Mouse (Mus musculus): ENCODE results near the gene Ndufb5. TPM values are rescaled to one million over a fixed set of nuclear protein-coding genes. Genes with fewer than 3 reads are reported as not detected.
A peak's percentile ranks its signal among the peaks of the same experiment; 100 is the strongest.

Ndufb5 gene
- polyA plus RNA-seq (2015; fragmentation: Nextera tagmentation; extraction: Ambion mirVana), result 303 and 310 TPM in 2 replicates

- WGBS, result under 1% methylated on average over 62 of the region's 62 CpGs
- H3K27ac ChIP-seq (ENCODE audit: low read length), result peak within 1 kb of the TSS; percentile 75
- peaks cover 10% of the 10 kb centered on the region for H3K4me1 ChIP-seq (replicated peaks; ENCODE audit: control insufficient read depth, insufficient read depth, low read length)
- peaks cover 9% of the 10 kb centered on the region for H3K36me3 ChIP-seq (ENCODE audit: control insufficient read depth, insufficient read depth, low read length)
- peak within 1 kb of the TSS; percentile 86 for H3K9ac ChIP-seq (ENCODE audit: low read length)
- H3K27me3 ChIP-seq (ENCODE audit: control insufficient read depth, insufficient read depth, low read depth, low read length), result no peaks in the 10 kb centered on the region
- peak within 1 kb of the TSS; percentile 97 for H3K4me3 ChIP-seq (ENCODE audit: low read length)
- peak within 1 kb of the TSS; percentile 71 for H3K4me2 ChIP-seq (ENCODE audit: low read depth, low read length)
- peak; percentile 99 for ATAC-seq (ENCODE audit: low read depth)
- no peaks in the 10 kb centered on the region for H3K9me3 ChIP-seq (ENCODE audit: control insufficient read depth, low read length)
These were observed at the start of gene Ndufb5 for GRCm38 (mm10) chr3:32736244-32737171. Gene Ndufb5 (plus strand): TSS chr3:32736990.

DNA sequence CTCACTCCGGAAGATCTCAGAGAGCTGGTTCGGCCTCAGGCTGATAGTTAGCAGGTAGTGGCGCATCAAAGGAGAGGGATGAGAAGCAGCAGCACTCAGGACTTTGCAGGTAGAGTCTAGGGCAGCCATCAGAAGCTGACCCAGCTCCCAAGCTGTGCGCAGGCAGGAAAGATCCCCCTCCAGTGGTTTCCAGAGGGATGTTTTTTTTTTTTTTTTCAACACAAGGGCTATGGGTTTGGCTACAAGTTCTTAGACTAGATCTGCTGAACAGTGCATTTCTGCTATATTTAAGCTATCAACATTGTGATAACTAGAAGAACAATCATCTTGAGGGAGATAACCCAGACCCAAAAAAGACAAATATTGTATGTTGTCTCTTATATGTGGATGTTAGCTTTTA, 49.6 kb upstream of the Ndufb5 start:
- Histone ChIP-seq H3K9me3 (ENCODE audit: control insufficient read depth, low read length) (no peaks in the 10 kb centered on the region), H3K27ac (ENCODE audit: low read length) (no peak overlapping the region), H3K27me3 (ENCODE audit: control insufficient read depth, insufficient read depth, low read depth, low read length) (no peaks in the 10 kb centered on the region)

GRCm38 (mm10) chr3:32689567-32689999, 47.2 kb upstream of the Ndufb5 start:
- Histone ChIP-seq H3K27me3 (ENCODE audit: control insufficient read depth, insufficient read depth, low read depth, low read length) (no peaks in the 10 kb centered on the region), H3K27ac (ENCODE audit: low read length) (no peak overlapping the region), H3K4me1 (replicated peaks; ENCODE audit: control insufficient read depth, insufficient read depth, low read length) (no peaks in the 10 kb centered on the region), H3K9me3 (ENCODE audit: control insufficient read depth, low read length) (no peaks in the 10 kb centered on the region), H3K36me3 (ENCODE audit: control insufficient read depth, insufficient read depth, low read length) (no peaks in the 10 kb centered on the region), H3K9ac (ENCODE audit: low read length) (no peak overlapping the region), H3K4me3 (ENCODE audit: low read length) (no peak overlapping the region), H3K4me2 (ENCODE audit: low read depth, low read length) (no peak overlapping the region)
- no peak for ATAC-seq (ENCODE audit: low read depth)
- 57% methylated on average over 9 of the region's 9 CpGs for WGBS

More for the DNA sequence above, 49.6 kb upstream of the Ndufb5 start:
- no peaks in the 10 kb centered on the region for H3K36me3 ChIP-seq (ENCODE audit: control insufficient read depth, insufficient read depth, low read length)
- H3K4me3 ChIP-seq (ENCODE audit: low read length), result no peak overlapping the region
- 59% methylated on average over 4 of the region's 4 CpGs for WGBS
- no peaks in the 10 kb centered on the region for H3K4me1 ChIP-seq (replicated peaks; ENCODE audit: control insufficient read depth, insufficient read depth, low read length)
- ATAC-seq (ENCODE audit: low read depth), result no peak
- no peak overlapping the region for H3K9ac ChIP-seq (ENCODE audit: low read length)
- no peak overlapping the region for H3K4me2 ChIP-seq (ENCODE audit: low read depth, low read length)

GRCm38 (mm10) chr3:32690008-32690407, 46.8 kb upstream of the Ndufb5 start:
- Histone ChIP-seq H3K9ac (ENCODE audit: low read length) (no peak overlapping the region), H3K27me3 (ENCODE audit: control insufficient read depth, insufficient read depth, low read depth, low read length) (no peaks in the 10 kb centered on the region), H3K4me2 (ENCODE audit: low read depth, low read length) (no peak overlapping the region), H3K9me3 (ENCODE audit: control insufficient read depth, low read length) (no peaks in the 10 kb centered on the region), H3K27ac (ENCODE audit: low read length) (no peak overlapping the region), H3K4me3 (ENCODE audit: low read length) (no peak overlapping the region), H3K36me3 (ENCODE audit: control insufficient read depth, insufficient read depth, low read length) (no peaks in the 10 kb centered on the region), H3K4me1 (replicated peaks; ENCODE audit: control insufficient read depth, insufficient read depth, low read length) (no peaks in the 10 kb centered on the region)
- ATAC-seq (ENCODE audit: low read depth), result no peak
- 74% methylated on average over 3 of the region's 3 CpGs for WGBS

GRCm38 (mm10) chr3:32690901-32691300, 45.9 kb upstream of the Ndufb5 start:
- no peak overlapping the region for H3K4me3 ChIP-seq (ENCODE audit: low read length)
- H3K27me3 ChIP-seq (ENCODE audit: control insufficient read depth, insufficient read depth, low read depth, low read length), result no peaks in the 10 kb centered on the region
- H3K4me2 ChIP-seq (ENCODE audit: low read depth, low read length), result no peak overlapping the region
- no peak for ATAC-seq (ENCODE audit: low read depth)
- no peak overlapping the region for H3K9ac ChIP-seq (ENCODE audit: low read length)
- H3K36me3 ChIP-seq (ENCODE audit: control insufficient read depth, insufficient read depth, low read length), result no peaks in the 10 kb centered on the region
- H3K27ac ChIP-seq (ENCODE audit: low read length), result no peak overlapping the region
- H3K4me1 ChIP-seq (replicated peaks; ENCODE audit: control insufficient read depth, insufficient read depth, low read length), result no peaks in the 10 kb centered on the region
- WGBS, result 52% methylated on average over 1 of the region's 1 CpGs
- H3K9me3 ChIP-seq (ENCODE audit: control insufficient read depth, low read length), result no peaks in the 10 kb centered on the region

GRCm38 (mm10) chr3:32691841-32692240, 44.9 kb upstream of the Ndufb5 start:
- H3K36me3 ChIP-seq (ENCODE audit: control insufficient read depth, insufficient read depth, low read length), result no peaks in the 10 kb centered on the region
- no peaks in the 10 kb centered on the region for H3K4me1 ChIP-seq (replicated peaks; ENCODE audit: control insufficient read depth, insufficient read depth, low read length)
- WGBS, result 59% methylated on average over 5 of the region's 5 CpGs
- no peaks in the 10 kb centered on the region for H3K27me3 ChIP-seq (ENCODE audit: control insufficient read depth, insufficient read depth, low read depth, low read length)
- no peak overlapping the region for H3K27ac ChIP-seq (ENCODE audit: low read length)
- no peak for ATAC-seq (ENCODE audit: low read depth)
- H3K9me3 ChIP-seq (ENCODE audit: control insufficient read depth, low read length), result no peaks in the 10 kb centered on the region
- H3K4me3 ChIP-seq (ENCODE audit: low read length), result no peak overlapping the region
- no peak overlapping the region for H3K4me2 ChIP-seq (ENCODE audit: low read depth, low read length)
- H3K9ac ChIP-seq (ENCODE audit: low read length), result no peak overlapping the region

- Histone ChIP-seq H3K27ac (ENCODE audit: low read length) (peak overlapping the region; percentile 30; the same call in 1 of the 2 replicates), H3K27me3 (ENCODE audit: control insufficient read depth, insufficient read depth, low read depth, low read length) (no peaks in the 10 kb centered on the region), H3K4me3 (ENCODE audit: low read length) (no peak overlapping the region), H3K9ac (ENCODE audit: low read length) (no peak overlapping the region), H3K4me1 (replicated peaks; ENCODE audit: control insufficient read depth, insufficient read depth, low read length) (no peaks in the 10 kb centered on the region), H3K4me2 (ENCODE audit: low read depth, low read length) (no peak overlapping the region), H3K9me3 (ENCODE audit: control insufficient read depth, low read length) (no peaks in the 10 kb centered on the region), H3K36me3 (ENCODE audit: control insufficient read depth, insufficient read depth, low read length) (no peaks in the 10 kb centered on the region)
- no peak for ATAC-seq (ENCODE audit: low read depth)
- 60% methylated on average over 5 of the region's 5 CpGs for WGBS
These were observed 42.6 kb upstream of the Ndufb5 start for GRCm38 (mm10) chr3:32694211-32694610.

GRCm38 (mm10) chr3:32694737-32695582, 41.8 kb upstream of the Ndufb5 start:
- peak overlapping the region; percentile 7; the same call in 1 of the 2 replicates for H3K4me2 ChIP-seq (ENCODE audit: low read depth, low read length)
- H3K4me3 ChIP-seq (ENCODE audit: low read length), result no peak overlapping the region
- H3K27me3 ChIP-seq (ENCODE audit: control insufficient read depth, insufficient read depth, low read depth, low read length), result no peaks in the 10 kb centered on the region
- H3K9ac ChIP-seq (ENCODE audit: low read length), result no peak overlapping the region
- peak overlapping the region; percentile 30; the same call in 1 of the 2 replicates for H3K27ac ChIP-seq (ENCODE audit: low read length)
- H3K36me3 ChIP-seq (ENCODE audit: control insufficient read depth, insufficient read depth, low read length), result no peaks in the 10 kb centered on the region
- no peaks in the 10 kb centered on the region for H3K4me1 ChIP-seq (replicated peaks; ENCODE audit: control insufficient read depth, insufficient read depth, low read length)
- H3K9me3 ChIP-seq (ENCODE audit: control insufficient read depth, low read length), result no peaks in the 10 kb centered on the region
- WGBS, result 54% methylated on average over 12 of the region's 12 CpGs
- ATAC-seq (ENCODE audit: low read depth), result peak; percentile 56

- Histone ChIP-seq H3K9me3 (ENCODE audit: control insufficient read depth, low read length) (no peaks in the 10 kb centered on the region), H3K4me2 (ENCODE audit: low read depth, low read length) (no peak overlapping the region), H3K4me3 (ENCODE audit: low read length) (no peak overlapping the region), H3K9ac (ENCODE audit: low read length) (no peak overlapping the region), H3K27ac (ENCODE audit: low read length) (no peak overlapping the region), H3K36me3 (ENCODE audit: control insufficient read depth, insufficient read depth, low read length) (no peaks in the 10 kb centered on the region), H3K4me1 (replicated peaks; ENCODE audit: control insufficient read depth, insufficient read depth, low read length) (no peaks in the 10 kb centered on the region), H3K27me3 (ENCODE audit: control insufficient read depth, insufficient read depth, low read depth, low read length) (no peaks in the 10 kb centered on the region)
- no peak for ATAC-seq (ENCODE audit: low read depth)
- 80% methylated on average over 4 of the region's 4 CpGs for WGBS
These were observed 41.2 kb upstream of the Ndufb5 start for GRCm38 (mm10) chr3:32695583-32695980.
